Mouse (Mus musculus): Measurements from ENCODE around the gene Mei1.
A peak's percentile ranks its signal among the peaks of the same experiment; 100 is the strongest.

The Mei1 gene

GRCm38 (mm10) chr15:82069898-82070297 is at the start of gene Mei1:
Gene Mei1, plus strand, starts transcription at chr15:82069996.
- DNase-seq (ENCODE audit: low spot score) = no peak

- no peak for DNase-seq (ENCODE audit: low spot score)
Measured at GRCm38 (mm10) chr15:82022535-82023088, 47.2 kb upstream of the Mei1 start.

GRCm38 (mm10) chr15:82023965-82024635 is 45.7 kb upstream of the Mei1 start:
- no peak for DNase-seq (ENCODE audit: low spot score)

- DNase-seq (ENCODE audit: low spot score) = no peak
Measured at GRCm38 (mm10) chr15:82027276-82027675, 42.5 kb upstream of the Mei1 start.

GRCm38 (mm10) chr15:82027726-82028125 is 42.1 kb upstream of the Mei1 start:
- DNase-seq (ENCODE audit: low spot score) = no peak

GRCm38 (mm10) chr15:82032386-82032785 is 37.4 kb upstream of the Mei1 start:
- no peak for DNase-seq (ENCODE audit: low spot score)

- no peak for DNase-seq (ENCODE audit: low spot score)
Measured at GRCm38 (mm10) chr15:82033762-82034161, 36.0 kb upstream of the Mei1 start, which contains the start of gene Desi1. Gene Desi1, minus strand, starts transcription at chr15:82033862.

GRCm38 (mm10) chr15:82035904-82036689 is 33.7 kb upstream of the Mei1 start:
- no peak for DNase-seq (ENCODE audit: low spot score)

GRCm38 (mm10) chr15:82040650-82041049 is 29.1 kb upstream of the Mei1 start:
- no peak for DNase-seq (ENCODE audit: low spot score)

GRCm38 (mm10) chr15:82044166-82044784 is 25.5 kb upstream of the Mei1 start:
- DNase-seq (ENCODE audit: low spot score) = no peak

- DNase-seq (ENCODE audit: low spot score) = no peak
Measured at GRCm38 (mm10) chr15:82046246-82046891, 23.4 kb upstream of the Mei1 start.

GRCm38 (mm10) chr15:82047080-82047883 is 22.5 kb upstream of the Mei1 start, which contains the start of gene Snu13:
Gene Snu13, minus strand, starts transcription at chr15:82047598.
- DNase-seq (ENCODE audit: low spot score) = peak; percentile 71

GRCm38 (mm10) chr15:82052544-82052943 is 17.3 kb upstream of the Mei1 start:
- no peak for DNase-seq (ENCODE audit: low spot score)

- no peak for DNase-seq (ENCODE audit: low spot score)
Measured at GRCm38 (mm10) chr15:82058719-82059201, 11.0 kb upstream of the Mei1 start, which contains the start of gene 4930407I10Rik. Gene 4930407I10Rik, plus strand, starts transcription at chr15:82059151.

GRCm38 (mm10) chr15:82063909-82064308 is 5.9 kb upstream of the Mei1 start:
- DNase-seq (ENCODE audit: low spot score) = no peak

GRCm38 (mm10) chr15:82065511-82065910 is 4.3 kb upstream of the Mei1 start:
- DNase-seq (ENCODE audit: low spot score) = peak; percentile 75

- DNase-seq (ENCODE audit: low spot score) = no peak
Measured at GRCm38 (mm10) chr15:82071816-82072469, 2.1 kb downstream of the Mei1 start.

GRCm38 (mm10) chr15:82073490-82073889 is 3.7 kb downstream of the Mei1 start:
- no peak for DNase-seq (ENCODE audit: low spot score)

- DNase-seq (ENCODE audit: low spot score) = no peak
Measured at GRCm38 (mm10) chr15:82079883-82080282, 10.1 kb downstream of the Mei1 start.

GRCm38 (mm10) chr15:82081161-82081560 is 11.4 kb downstream of the Mei1 start:
- peak; percentile 33 for DNase-seq (ENCODE audit: low spot score)

Data from layer of hippocampus, adult 9-10 months (tissue).